Mouse (Mus musculus): Measurements from ENCODE around the gene Tmem121.
A peak's percentile ranks its signal among the peaks of the same experiment; 100 is the strongest.

Tmem121 gene

DNA sequence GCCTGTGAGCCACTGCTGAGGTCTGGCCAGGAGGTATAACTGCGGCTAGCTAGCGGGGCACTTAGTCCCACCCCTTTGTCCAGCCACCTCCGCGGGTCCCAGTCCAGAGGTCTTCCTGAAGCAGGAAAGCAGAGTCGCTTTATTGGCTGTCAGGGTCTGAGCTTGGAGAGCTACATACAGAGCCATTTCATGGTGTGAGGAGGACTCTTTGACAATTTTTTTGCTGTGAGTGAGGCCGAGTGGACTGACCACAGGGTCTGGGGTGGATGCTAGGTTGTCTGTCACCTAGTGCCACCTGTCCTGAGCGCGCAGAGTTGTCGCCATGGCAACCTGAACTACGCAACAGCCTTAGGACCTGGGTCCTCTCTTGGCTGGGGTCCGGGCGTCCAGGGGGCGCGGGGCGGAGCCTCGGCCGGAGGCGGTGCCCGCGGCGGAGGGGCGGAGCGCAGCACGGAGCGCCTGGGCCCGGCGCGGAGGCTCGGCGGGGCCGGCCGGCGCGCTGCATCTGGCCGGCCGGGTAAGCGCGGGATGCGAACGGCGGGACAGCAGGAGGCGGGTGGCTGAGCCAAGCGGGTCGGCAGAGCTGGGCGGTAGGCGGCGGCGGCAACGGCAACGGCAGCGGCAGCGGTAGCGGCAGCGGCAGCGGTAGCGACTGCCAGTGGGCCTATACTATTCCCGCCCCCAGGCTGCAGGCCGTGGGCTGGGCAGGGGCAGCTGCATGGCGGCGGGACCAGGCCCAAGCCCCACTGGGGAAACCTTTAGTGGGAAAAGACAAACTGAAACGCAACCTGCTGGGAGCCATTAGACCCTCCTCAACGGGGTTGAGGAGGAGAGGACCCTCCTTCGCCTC, at the start of gene Tmem121:
Gene Tmem121, plus strand, starts transcription at position 489 of the 850 bp plus-strand sequence.
- DNase-seq (ENCODE audit: low spot score in 2 of 2), result no peak

DNA sequence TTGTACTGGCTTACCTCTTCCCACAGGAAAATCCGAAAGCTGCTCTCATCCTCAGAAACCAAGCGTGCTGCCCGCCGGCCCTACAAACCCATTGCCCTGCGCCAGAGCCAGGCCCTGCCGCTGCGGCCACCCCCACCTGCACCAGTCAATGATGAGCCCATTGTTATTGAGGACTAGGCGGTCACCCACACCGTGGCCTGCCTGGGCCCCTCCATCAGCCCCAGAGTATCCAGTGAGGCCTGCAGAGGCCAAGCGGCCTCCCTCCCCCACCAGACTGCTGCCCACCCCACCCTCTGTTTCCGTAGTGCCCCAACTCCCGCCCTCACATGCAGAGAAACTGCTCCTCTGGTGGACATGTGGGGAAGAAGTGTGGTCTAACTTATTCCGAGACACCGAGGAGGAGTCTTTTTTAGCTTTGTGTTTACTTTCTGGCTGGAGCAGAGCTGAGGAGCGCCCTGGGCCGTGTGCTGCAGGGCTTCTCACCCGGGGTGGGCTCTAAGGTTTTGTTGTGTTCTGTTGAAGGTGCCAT, 49.2 kb upstream of the Tmem121 start:
- no peak for DNase-seq (ENCODE audit: low spot score in 2 of 2)

DNA sequence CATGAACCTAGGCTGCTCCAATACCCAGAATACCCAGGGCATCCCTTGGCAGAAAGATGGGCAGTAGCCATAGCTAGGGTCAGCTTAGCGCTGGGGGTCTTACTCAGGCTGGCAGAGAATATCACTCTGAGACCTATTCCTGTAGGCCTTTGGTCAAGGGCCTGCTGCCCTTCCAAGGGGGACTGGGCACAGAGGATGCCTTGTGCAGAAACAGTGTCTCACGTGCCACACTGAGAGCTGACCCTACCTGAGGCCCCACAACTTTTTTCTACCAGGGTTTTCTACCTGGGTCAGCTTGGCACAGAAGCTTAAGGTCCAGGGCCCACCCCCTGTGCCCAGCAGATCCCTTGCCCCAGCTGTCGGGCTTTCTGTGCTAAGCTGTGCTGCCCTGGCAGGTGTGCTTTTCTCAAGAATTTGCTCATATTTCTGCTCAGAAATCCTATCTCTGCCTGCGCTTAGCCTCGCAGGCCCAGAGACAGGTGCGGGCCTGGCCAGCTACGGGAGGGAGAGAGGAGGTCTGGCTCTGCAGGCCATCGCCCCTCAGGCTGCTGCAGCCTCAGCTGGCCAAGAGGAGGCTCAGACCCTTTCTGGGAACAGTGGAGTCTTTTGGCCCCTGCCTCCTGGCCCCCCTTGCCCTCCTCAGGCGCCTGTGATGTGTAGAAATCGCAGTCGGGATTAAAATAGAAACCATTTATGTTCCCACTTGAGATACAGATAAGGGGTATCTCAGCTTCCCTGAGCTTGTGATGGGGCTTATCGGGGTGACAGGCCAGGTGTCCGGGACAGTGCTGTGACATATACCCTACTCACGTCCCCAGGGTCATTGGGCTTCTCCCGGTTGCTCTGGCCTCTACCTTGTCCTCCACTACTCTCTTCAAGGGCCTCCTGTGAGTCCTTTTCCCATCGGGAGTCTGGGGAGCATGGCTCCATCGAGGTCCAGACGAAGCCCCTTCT, 48.2 kb upstream of the Tmem121 start:
- DNase-seq (ENCODE audit: low spot score in 2 of 2), result no peak

DNA sequence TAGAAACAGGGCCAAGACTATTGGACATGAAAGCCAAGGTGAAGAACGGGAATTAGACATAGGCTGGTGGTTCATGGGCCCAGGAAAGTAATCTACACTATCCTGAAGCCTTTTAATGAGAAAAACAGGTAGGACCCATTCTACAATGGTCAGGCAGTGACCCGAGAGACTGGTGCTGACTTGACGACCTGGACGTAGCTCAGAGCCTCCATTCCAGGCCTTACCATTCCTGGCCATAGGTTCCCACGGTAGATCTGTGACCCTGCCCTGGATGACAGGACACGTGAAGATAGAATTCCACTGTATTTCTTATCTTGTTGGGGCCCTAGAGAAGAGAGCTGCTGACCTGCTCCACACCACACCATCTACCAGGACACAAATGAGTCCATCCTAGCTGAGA, 47.4 kb upstream of the Tmem121 start:
- DNase-seq (ENCODE audit: low spot score in 2 of 2), result no peak

DNA sequence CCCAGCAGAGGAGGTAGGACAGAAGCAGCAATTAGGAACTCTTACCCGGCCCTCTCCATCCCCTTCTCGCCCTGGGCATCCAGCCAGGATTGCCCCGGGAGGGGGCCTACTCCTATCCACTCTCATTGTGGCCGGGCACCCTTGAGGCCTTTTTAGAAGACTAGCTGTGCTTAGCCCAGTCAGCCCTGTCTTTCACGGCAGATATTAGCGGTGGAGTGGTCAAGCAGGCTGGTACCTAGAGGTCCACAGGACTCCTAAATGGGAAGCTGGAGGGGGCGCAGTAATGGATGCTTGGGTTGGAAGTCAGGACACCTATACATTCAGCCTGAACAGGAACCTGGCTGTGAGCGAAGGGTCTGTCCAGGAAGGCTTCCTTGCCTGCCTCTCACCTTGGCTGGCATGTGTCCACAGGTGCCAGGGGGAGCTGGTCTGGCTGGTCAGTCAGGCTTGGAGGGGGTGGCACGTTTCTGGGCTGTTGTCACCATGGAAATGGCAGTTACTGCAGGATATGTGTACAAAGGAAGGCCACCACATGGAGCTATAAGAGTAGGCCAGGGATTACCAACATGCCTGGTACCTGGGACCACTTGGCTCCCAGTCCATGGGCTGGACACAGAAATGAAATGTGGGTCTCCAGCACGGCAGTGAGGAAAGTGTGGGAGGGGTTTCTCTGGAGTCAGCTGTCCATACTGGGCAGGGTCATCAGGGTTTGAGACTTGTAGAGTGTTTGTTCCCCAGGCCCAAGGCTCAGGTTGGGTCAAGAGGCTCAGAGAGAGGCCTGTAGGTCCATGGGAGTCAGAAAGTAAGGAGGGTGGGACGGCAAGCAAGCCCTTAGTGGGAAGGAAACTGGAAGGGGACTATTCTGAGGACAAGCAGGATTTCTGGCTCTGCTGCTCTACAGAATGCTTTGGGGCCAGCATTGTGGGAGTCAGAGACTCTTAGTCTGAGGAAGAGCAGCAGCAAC, 46.5 kb upstream of the Tmem121 start:
- peak; percentile 79 for DNase-seq (ENCODE audit: low spot score in 2 of 2)

DNA sequence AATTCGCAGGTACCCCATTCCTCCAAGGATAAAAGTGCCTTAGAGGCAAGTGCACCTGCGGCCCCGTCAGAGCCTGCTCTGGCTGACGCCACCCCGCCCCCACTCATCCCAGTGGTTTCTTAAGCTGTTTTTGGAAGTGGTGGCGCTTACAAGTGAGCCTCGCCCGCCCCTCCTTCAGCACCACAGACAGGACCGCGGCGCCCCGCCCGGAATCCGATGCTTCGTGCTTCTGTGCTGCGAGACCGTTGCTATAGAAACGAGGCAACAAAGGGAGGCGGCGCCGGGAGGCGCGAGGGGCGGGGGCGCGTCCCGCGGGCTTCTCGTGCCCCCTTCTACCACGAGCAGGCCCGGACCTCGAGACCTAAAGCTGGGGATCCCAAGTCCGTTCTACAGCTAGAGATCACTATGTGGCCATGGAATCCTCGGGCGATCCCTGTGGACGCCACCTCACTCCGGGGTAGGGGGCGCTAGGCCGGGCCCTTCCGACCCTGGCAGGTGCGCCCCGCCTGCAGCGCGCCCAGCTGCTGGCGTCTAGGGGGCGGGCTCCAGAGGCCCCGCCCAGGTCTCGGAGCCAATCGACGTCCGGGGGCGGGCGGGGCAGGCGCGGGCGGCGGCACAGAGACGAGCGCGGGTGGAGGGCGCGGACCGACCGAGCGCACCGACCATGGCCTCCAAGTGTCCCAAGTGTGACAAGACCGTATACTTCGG, 45.7 kb upstream of the Tmem121 start, which contains the start of gene Crip2:
Gene Crip2, plus strand, starts transcription at position 329 of the 708 bp plus-strand sequence.
- DNase-seq (ENCODE audit: low spot score in 2 of 2), result peak; percentile 86

DNA sequence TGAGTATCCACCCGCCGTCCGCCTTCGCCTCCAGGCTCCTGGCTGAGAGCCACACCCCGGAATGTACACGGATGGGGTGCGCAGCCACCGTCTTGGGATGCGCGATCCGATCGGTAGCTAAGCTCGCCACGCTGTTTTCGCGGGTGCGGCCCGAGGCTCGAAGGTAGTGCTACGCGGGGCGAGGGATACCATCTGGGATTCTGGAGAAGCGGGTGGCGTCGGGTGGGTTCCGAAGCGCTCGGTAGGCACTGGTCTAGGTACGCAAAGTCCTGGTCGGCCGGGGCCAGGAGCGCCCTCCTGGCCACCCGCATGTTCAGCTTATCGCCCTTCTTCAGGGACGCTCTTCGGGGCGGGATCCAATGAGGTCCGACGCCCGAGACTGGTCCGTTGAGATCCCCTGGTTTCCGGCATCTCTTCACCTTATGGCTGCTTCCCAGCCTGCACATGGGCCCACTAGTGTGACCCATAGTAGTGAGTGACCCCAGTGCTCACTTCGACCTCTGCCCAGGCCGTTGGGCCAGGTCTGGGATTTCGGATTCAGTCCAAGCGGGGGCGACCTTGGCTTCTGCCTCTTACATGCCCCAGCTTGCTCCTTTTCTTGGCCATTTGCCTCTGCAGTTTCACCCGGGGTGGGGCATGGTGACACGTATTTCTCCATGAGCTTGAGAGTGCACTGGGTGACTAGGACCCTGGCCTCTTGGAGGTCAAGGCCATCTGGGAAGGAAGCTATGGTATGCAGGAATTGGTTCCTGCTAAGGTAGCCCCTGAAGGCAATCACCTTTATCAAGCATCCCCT, 44.9 kb upstream of the Tmem121 start:
- DNase-seq (ENCODE audit: low spot score in 2 of 2), result peak in 1 of 2 experiments; percentile 74

DNA sequence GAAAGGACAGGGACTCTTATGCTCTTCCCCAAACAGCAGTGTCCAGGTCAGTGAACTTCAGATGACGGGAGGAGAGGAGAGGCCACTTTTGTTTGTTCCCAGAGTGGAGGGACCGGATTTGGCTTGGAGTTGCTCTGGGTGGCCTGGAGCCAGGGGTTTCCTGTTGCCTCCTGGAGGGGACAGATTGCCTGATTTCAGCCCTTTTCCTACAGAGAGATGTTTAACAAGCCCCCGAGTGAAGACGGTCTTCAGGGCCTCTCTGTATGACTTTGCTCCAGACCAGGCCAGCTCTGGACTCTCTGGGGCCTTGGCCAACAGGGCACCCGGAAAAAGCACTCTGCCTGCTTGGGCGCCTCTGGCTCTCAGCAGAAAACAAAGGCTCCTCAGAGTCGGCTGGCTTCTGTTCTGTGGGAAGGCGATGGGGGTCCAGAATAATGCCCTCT, 44.2 kb upstream of the Tmem121 start:
- DNase-seq (ENCODE audit: low spot score in 2 of 2), result peak in 1 of 2 experiments; percentile 56

DNA sequence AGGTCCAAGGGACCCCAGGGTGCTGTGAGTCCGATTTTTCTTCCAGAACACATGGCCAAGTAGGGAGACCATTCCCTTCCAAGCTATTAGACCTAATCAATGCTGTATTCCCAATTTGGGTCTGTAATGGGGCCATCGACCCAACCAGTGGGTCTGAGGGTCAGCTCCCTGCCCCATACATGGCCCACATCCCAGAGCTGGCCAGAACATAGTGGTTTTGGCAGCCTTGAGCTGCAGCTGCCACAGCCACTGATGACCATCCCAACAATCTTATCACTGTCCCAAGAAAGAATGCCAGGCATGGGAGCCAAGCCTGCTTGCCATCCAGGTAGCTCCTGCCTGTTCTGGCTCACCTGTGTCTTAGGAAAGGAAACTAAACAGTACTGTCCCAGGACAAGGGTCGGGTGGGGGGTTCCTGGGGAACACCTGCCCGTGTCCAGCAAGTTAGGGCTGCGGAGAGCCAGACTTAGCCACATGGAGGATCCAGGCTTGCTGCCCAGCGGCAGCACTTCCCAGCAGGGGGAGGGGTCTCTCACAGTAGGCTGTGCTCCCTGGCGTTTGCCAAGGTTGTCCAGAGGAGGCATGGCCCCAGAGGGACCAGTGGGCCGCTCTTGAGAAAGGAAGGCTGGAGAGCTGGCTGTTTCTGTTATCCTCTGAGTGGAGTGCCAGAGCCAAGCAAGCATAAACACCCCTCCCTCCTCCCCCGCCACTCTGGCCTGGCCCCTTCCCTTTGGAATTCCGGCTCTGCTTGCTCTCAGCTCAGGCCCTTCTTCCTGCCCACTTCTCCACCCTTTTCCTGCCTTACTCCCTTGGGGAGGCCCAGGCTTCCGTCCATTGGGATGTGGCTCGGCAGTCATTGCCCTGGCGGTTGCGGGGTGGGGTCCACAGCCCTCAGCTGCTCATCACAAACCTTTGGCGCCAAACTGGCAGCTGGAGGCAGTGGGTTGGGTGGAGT, 43.4 kb upstream of the Tmem121 start:
- DNase-seq (ENCODE audit: low spot score in 2 of 2), result peak in 1 of 2 experiments; percentile 74

DNA sequence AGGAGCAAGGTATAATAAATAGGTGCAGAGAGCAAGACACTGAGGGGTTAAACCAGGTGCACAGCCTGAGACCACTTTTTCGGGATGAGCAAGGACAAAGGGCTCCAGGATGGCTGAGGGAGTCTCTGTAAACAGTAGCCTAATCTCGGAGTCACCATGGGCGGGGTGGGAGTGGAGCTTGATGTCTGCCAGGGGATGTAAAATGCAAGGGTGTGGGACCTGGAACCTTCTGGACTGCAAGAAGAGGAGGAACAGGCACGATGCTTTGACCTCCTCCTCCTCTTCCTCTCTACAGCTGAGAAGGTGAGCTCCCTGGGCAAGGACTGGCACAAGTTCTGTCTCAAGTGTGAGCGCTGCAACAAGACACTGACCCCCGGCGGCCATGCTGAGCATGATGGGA, 42.6 kb upstream of the Tmem121 start:
- DNase-seq (ENCODE audit: low spot score in 2 of 2), result peak in 1 of 2 experiments; percentile 25

DNA sequence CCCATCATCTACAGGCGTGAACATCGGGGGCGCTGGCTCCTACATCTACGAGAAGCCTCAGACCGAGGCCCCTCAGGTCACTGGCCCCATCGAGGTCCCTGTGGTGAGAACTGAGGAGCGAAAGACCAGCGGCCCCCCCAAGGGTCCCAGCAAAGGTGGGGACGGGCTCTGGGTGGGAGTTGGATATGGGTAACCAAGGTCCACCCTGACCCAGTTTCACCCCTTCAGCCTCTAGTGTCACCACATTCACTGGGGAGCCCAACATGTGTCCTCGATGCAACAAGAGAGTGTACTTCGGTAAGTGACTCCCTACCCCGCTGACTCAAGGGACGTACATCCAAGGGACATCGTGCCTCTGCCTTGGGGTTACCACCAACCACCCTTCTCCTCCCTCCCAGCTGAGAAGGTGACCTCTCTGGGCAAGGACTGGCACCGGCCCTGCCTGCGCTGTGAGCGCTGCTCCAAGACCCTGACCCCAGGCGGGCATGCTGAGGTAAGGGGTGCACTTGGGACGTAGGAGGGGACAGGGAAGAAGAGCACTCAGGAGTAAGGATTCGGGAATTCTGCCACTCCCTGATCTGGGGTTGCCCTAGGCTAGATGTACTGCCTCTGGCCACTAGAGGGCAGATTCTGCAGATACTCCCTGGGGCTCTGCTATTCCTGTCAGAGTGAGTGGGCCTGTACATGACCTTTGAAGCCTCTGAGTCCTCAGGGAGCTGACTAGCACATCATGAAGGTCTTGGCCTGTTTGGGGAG, 41.6 kb upstream of the Tmem121 start:
- DNase-seq (ENCODE audit: low spot score in 2 of 2), result peak in 1 of 2 experiments; percentile 39

DNA sequence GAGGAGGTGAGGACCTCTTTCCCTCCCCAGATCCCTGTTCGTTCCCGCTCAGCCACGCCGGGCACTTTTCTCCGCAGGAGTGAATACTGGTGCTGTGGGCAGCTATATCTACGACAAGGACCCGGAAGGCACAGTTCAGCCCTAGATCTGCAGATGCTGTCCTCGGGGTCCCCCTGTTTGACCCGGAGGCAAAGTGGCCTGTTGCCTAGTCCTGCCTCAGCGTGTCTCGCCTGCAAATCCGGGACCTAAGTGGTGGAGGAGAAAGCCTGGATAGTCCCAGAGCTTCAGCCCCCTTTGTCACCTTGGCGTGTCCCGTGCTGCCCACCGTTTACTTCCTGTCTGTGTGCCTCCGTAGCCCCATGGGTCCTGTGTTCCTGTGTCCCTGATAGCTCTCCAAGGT, 40.8 kb upstream of the Tmem121 start:
- no peak for DNase-seq (ENCODE audit: low spot score in 2 of 2)

DNA sequence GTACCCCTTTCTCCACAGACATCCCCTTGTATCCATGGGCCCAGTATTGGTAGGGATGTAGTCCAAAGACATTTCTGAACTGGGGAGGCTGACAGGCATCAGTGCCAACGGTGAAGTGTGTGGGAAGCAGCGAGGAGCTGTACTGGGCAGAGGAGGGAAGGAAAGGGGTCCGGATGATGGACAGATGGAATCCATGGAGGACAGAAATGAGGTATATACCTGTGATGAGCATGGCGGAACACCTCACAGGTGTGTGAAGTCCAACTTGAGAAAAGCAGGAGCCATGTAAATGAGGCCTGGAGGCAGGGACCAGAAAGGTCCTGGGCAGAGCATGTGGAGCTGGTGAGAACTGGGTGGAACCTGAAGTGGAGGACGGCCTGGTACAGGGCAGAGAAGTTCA, 40.1 kb upstream of the Tmem121 start:
- DNase-seq (ENCODE audit: low spot score in 2 of 2), result no peak

DNA sequence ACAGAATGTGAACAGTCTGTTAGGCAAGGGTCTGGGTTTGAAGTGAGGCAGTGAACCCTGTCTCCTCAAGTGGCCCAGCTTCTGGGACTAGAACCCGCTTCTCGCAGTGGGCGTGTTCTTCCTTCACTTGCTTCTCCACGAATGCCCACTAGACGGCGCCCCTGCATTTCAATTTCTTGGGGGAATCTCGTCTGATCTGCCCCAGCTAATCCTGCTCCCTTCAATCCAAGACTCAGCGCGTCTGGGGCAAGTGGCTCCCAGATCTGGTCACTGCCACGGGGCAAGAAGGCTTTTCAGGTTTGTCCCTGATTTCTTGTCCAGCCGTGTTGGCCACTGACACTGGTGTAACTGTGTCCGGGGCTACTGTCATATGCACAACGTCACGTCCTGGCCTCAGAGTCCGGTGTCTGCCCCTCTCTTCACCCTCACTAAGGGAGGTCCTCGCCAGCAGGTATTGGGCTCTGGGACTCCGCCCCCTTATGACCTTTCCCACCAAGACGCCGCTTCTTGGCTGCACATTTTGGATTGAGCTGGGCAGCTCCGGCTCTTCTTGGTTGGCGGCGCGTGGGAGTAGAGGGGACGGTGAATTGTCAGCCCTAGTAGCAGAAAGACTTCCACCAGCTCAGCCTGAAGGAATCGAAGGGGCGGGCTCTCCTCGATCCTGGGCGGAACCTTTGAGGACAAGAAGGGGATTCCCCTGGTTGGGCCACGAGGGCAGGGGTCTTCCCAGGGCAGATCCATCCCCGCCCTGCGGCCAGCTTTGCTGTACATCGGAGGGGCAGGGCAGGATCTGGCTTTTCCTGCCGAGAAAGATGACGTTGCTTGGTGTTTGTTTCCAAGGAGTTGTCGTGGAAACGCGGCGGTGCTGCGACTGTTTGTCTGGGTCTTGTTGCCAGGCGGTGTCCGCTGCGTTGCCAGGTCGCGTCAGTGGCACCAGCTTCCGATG, 39.3 kb upstream of the Tmem121 start, which contains the start of gene Crip1:
Gene Crip1, plus strand, starts transcription at position 205 of the 946 bp plus-strand sequence.
- peak; percentile 82 to 87 for DNase-seq (ENCODE audit: low spot score in 2 of 2)

DNA sequence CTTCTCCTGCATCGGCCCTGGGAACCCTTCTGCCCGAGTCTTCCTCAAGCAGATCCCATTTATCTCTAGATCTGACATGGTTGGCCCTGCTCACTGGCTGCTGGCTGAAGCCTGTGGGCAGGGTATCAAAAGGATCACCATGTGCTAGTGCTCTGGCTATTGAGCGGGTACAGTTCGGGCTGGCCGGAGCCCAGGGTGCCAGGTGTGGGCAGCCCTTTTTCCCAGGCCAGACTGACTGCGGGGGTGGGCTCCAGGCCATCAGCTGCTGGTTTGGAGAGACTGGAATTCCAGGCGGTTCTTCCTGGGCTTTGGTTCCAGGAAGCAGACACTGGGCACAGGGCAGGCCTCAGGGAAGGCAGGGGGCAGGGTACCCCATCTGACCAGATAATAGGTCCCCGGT, 38.2 kb upstream of the Tmem121 start:
- DNase-seq (ENCODE audit: low spot score in 2 of 2), result peak in 1 of 2 experiments; percentile 30

DNA sequence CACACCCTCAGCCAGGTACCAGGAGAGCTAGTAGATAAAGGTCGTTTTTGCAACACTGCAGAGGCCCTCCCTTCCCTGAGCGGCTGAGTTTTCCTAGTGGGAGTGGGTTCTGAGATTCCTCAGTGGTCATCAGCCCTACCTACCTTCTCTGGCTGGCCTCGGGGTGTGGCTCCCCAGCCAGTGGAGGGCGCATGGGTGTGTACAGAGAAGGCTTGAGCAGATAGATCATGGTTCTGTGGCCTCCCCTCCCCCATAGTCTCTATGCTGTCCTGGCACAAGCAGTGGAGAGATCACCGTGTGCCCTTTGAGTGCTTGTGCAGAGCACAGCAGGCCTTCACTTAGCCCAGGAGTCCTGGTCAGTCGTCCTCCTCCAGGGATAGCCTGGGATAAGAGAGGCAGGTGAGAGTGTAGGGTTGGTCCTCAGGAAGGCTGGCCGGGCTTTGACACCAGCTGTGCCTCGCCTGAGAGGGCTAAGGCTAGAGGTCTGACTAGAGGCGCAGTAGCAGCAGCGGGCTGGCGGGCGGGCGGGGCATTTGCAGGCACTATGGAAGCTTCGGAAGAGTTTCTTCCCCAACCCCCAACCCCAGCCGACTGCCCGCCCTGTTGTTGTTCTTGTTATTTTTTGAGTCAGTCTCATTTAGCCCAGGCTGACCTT, 37.2 kb upstream of the Tmem121 start:
- DNase-seq (ENCODE audit: low spot score in 2 of 2), result peak in 1 of 2 experiments; percentile 66

All from urinary bladder, postnatal 36 days (tissue).